Mouse (Mus musculus): ENCODE data around the gene Trim14.
"Not testable (repeated sequence)": the region's sequence is repeated elsewhere in the genome, so short reads cannot be mapped to it uniquely, and the experiment has no call there.

Trim14 gene

DNA sequence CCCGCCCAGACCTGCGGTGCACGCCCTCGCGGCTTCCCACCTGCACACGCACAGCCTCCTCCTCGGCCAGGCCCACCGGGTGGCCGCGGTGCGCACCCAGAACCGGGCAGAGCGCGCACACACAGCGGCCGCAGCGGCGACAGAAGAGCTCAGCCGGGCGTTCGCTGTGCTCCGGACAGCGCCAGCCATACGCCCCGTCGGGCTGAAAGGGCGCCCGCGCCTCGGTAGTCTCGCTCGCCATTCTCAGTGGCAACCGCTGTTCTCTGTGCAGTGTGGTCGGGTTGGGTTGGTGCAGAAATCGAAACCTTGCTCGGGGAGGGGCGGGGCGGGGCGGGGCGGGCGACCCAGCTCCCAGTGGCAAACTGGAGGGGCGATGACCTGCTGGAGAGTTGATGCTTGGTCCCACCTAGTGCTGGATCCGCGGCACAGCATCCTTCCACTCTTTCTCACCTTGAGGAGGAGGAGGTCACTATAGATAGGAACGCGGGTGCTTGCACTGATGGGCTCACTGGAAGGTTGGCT, at the start of gene Trim14:
Gene Trim14, minus strand, starts transcription at position 302 of the 522 bp plus-strand sequence.
- in situ Hi-C loops (cut with MboI, MseI), result no loop called here

DNA sequence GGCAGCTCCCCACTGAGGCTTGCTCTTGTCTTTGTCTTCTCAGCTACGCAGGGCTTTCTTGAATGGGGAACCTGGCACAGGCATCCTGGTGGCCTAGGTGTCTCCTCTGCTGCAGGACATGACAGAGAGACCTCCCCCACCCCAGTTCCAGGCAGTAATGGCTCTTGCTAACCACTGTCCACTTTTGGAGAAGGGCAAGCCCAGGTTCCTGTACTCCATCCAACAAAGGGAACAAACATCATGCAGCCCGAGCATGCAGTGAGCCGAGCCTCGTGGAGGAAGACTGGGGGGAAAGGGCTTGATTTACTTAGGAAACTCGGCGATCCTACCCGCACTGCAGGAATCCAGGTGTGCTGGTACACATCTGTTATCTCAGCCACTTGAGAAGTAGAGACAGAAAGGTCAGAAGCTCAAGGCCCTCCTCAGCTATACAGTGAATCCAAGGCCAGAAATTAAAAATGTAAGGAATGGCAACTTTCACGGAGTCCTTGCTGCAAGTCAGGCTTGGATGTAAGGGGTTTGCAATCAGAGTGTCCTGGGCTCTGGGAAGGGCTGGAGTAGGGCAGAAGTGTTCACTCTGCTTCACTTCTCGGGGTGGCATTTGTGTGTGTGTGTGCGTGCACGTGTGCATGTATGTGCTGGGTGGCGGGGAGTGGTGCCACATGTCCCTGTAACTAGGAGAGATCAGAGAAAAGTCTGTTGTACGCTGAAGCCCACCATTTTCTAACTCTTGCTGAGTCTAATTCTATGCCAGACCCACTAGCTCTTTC, 49.3 kb upstream of the Trim14 start:
- in situ Hi-C loops (cut with MboI, MseI), result no loop called here

DNA sequence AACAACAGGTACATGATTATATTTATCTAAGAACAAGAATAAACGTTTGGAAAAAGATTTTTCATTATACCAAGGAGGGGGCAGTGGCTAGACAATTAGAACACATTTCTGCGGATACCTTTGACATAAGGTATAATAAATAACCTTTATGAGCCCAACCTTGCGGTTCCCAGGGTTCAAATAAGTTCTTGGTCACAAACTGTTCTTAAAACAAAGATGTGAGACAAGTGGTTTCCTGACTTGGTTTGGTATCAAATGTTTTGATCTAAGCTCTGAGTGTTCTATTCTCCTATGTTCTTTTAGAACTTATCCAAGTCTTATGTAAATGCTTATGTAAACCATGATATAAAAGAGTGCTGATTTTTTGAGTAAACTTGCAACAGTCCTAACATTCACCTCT, 48.6 kb upstream of the Trim14 start:
- in situ Hi-C loops (cut with MboI, MseI), result not testable (repeated sequence)

DNA sequence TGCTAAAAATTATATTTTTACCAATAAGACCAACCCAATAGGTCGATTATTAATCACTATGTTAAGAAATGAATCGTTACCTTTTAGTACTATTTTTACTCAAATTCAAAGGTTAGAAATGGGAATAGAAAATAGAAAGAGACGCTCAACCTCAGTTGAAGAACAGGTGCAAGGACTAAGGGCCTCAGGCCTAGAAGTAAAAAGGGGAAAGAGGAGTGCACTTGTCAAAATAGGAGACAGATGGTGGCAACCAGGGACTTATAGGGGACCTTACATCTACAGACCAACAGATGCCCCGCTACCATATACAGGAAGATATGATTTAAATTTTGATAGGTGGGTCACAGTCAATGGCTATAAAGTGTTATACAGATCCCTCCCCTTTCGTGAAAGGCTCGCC, 48.1 kb upstream of the Trim14 start:
- in situ Hi-C loops (cut with MboI, MseI), result not testable (repeated sequence)

DNA sequence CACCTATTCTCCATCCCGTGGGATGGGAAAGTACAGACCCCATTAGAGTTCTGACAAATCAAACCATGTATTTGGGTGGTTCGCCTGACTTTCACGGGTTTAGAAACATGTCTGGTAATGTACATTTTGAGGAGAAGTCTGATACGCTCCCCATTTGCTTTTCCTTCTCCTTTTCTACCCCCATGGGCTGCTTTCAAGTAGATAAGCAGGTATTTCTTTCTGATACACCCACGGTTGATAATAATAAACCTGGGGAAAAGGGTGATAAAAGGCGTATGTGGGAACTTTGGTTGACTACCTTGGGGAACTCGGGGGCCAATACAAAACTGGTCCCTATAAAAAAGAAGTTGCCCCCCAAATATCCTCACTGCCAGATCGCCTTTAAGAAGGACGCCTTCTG, 46.1 kb upstream of the Trim14 start:
- in situ Hi-C loops (cut with MboI, MseI), result not testable (repeated sequence)

DNA sequence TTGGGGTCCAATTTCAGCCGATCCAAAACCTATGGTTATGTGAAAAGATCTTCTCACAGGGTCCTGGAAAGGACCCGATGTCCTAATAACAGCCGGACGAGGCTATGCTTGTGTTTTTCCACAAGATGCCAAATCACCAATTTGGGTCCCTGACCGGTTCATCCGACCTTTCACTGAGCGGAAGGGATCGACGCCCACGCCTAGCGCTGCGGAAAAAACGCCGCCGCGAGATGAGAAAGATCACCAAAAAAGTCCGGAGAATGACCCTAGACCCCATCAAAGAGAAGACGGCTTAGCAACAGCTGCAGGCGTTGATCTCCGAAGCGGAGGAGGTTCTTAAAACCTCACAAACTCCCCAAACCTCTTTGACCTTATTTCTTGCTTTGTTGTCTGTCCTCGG, 45.6 kb upstream of the Trim14 start:
- in situ Hi-C loops (cut with MboI, MseI), result not testable (repeated sequence)

DNA sequence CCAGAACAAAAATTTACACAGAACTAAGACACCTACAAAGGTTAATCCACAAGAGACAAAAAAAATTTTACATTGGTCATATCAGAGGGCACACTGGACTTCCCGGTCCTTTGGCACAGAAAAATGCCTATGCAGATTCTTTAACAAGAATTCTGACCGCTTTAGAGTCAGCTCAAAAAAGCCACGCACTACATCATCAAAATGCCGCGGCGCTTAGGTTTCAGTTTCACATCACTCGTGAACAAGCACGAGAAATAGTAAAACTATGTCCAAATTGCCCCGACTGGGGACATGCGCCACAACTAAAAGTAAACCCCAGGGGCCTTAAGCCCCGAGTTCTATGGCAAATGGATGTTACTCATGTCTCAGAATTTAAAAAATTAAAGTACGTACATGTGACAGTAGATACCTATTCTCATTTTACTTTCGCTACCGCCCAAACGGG, 44.9 kb upstream of the Trim14 start:
- in situ Hi-C loops (cut with MboI, MseI), result not testable (repeated sequence)

DNA sequence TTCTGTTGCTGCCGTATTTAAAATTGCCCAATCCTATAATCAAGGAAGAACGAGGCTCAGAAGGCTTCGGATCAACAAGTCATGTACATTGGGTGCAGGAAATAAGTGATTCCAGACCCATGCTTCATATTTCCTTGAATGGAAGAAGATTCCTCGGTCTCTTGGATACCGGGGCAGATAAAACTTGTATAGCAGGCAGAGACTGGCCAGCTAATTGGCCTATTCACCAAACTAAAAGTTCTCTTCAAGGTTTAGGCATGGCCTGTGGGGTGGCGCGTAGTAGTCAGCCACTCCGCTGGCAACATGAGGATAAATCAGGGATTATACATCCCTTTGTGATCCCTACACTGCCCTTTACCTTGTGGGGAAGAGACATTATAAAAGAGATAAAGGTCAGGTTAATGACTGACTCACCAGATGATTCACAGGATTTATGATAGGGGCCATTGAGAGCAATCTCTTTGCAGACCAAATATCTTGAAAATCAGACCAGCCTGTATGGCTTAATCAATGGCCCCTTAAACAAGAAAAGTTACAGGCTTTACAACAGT, 42.9 kb upstream of the Trim14 start:
- in situ Hi-C loops (cut with MboI, MseI), result not testable (repeated sequence)

DNA sequence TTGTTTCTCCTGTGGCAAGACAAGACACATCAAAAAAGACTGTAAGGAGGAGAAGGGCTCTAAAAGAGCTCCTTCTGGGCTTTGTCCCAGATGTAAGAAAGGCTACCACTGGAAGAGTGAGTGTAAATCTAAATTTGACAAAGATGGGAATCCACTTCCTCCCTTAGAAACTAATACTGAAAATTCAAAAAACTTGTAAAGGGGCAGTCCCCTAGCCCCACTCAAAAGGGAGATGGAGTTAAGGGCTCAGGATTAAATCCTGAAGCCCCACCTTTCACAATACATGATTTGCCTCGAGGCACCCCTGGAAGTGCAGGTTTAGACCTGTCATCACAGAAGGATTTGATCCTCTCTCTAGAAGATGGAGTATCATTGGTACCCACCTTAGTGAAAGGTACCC, 42.3 kb upstream of the Trim14 start:
- in situ Hi-C loops (cut with MboI, MseI), result no loop called here

DNA sequence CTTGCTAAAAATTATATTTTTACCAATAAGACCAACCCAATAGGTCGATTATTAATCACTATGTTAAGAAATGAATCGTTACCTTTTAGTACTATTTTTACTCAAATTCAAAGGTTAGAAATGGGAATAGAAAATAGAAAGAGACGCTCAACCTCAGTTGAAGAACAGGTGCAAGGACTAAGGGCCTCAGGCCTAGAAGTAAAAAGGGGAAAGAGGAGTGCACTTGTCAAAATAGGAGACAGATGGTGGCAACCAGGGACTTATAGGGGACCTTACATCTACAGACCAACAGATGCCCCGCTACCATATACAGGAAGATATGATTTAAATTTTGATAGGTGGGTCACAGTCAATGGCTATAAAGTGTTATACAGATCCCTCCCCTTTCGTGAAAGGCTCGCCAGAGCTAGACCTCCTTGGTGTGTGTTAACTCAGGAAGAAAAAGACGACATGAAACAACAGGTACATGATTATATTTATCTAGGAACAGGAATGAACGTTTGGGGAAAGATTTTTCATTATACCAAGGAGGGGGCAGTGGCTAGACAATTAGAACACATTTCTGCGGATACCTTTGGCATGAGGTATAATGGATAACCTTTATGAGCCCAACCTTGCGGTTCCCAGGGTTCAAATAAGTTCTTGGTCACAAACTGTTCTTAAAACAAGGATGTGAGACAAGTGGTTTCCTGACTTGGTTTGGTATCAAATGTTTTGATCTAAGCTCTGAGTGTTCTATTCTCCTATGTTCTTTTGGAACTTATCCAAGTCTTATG, 39.8 kb upstream of the Trim14 start:
- in situ Hi-C loops (cut with MboI, MseI), result not testable (repeated sequence)

DNA sequence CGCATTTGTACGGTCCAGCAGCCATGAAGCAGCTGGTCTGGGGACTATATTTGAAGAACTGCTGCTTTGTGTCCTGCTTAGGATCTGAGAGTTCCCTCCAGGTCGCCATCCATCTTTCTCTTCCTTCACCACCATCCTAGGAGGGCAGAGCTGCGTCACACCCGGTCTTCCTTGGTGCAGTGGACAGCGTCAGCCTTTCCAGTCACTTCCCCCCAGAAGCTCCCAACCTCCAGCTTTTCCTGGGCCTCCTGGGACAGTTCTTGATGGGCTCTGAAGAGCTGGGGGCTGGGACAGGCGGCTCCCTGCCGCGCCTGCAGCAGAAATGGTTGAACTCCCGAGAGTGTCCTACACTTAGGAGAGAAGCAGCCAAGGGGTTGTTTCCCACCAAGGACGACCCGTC, 38.9 kb upstream of the Trim14 start:
- in situ Hi-C loops (cut with MboI, MseI), result no loop called here

DNA sequence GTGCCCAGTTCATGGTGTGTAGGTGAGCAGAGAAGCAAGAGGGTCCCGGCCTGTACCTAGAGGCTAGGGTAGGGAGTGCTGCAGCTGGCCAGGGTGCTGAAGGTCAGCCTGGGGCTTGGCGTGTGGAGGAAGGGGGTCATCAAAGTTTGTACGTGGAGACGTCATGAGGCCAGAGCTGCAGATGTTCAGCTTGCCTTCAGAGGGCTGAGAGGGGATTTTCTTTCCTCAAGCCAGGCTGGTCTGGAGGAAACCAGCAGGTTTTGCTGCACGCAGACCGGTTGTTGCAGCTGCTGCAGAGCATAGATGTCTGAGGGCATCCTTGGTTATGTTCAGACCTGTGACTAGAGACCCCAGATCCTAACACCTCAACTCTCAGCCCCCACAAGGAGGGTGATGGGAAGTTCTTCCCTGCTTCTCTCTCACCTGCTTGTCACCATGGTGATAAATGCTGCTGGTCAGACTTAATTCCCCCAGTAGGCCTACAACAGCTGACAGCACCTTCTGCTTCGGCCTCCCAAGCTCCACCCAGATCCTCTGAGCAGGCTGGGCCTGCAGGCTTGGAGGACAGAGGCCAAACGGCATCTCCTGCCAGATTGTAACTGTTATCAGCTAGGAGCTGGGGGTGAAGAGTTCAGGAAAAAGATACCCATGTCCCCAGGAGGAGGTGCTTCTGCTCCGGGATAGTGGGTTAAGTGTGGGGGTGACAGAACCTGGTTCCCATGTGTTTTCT, 38.2 kb upstream of the Trim14 start:
- in situ Hi-C loops (cut with MboI, MseI), result no loop called here

DNA sequence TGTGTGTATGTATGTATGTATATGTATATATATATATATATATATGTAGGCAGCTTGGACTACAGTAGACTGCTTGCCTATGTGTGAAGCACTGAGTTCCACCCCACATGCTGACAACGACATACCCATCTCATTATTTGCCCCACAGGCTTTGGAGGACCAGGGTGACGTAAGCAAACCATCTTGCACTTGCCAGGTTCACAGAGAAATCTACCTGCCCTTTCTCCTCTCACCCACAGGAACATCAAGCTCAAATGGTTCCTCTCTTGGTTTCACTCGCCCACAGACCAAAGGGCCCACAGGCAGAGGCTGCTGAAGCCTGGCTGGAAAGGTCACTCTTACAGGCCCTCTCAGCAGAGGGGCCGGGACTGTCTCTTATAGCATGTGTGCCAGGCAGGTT, 36.7 kb upstream of the Trim14 start:
- in situ Hi-C loops (cut with MboI, MseI), result no loop called here

DNA sequence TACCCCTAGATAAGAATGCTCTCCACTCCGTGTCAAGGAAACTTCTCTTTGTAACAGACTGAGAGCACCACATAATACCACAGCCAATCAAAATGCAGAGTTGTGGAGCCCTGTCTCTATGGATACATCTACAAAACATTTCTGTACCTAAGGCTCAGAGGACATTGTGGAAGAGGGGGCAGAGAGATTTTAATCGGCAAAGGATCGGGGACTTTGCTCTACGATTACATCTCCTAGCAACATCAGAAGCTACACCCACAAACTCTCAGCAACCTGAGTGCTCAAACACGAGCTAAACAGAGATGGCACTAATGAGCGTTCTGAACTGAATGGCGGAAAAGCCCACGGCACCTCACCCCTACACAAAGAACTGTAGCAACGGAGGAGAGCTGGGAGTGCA, 35.8 kb upstream of the Trim14 start:
- in situ Hi-C loops (cut with MboI, MseI), result no loop called here

DNA sequence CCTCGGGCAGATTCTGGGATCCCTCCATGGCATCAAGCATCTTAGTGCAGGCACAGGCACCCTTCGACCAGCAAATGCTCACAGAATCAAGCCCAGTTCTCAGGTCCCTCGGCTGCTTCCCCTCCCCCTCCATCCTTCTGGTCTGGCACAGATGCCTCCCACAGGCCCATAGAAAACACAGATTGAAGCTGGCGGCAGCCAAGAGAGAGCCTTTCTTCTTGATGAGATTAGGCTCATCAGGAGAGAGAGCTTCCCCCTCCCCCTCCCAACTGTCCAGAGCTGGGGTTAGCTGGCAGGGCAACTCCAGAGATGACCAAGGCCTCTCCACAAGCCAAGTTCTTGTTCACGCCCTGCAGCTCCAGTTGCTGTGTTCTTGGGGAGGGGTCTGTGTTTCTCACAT, 33.7 kb upstream of the Trim14 start:
- in situ Hi-C loops (cut with MboI, MseI), result no loop called here

DNA sequence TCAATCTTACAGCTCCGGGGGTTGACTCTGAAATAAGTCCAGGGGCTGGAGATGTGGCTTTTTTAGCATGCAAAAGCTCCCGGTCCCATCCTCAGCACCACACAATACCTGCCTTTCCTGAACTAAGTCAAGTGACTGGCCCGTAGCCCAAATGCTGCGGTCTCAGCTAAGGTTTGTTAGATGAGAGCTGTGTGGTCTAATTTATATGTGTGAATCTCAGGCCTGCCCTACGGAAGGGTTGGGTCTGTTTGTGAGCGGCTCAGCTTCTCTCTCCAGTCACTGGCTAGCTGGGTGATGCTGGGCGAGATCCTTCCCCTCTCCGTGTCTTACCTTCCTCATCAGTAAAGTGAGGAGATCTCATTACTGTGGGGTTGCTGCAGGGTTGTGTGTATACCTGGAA, 32.2 kb upstream of the Trim14 start:
- in situ Hi-C loops (cut with MboI, MseI), result no loop called here

DNA sequence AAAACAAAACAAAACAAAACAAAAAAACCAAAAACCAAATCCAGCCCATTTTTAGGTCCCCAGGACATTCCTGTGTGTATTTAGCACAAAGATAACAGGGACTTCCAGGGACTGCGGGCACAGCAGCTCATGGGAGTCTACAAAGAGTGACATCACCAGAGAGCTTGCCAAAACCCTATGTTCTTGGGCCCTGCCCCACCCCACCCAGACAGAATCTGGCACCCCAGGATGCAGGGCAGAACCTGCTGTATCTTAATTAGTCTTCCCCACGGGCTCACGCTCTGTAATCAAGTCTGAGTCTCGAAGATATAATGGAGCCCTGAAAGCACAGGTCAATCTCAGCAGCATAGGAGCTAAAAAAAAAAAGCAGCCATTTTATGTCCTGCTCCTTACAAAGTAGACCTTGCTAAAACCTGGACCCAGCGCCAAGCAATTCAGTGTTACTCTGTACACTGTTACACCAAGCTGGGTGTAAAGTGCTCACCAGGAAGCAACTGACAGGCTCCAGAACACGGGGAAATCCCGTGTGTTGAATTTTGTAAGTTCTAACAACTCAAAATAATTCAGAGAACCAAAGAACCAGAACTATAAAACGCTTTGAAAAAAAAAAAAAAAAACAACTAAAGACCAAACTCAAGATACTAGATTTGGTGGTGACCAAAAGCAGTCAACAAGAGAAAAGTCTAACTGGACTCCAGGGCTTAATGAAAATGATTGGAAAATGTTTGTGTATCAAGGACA, 31.2 kb upstream of the Trim14 start:
- in situ Hi-C loops (cut with MboI, MseI), result no loop called here

DNA sequence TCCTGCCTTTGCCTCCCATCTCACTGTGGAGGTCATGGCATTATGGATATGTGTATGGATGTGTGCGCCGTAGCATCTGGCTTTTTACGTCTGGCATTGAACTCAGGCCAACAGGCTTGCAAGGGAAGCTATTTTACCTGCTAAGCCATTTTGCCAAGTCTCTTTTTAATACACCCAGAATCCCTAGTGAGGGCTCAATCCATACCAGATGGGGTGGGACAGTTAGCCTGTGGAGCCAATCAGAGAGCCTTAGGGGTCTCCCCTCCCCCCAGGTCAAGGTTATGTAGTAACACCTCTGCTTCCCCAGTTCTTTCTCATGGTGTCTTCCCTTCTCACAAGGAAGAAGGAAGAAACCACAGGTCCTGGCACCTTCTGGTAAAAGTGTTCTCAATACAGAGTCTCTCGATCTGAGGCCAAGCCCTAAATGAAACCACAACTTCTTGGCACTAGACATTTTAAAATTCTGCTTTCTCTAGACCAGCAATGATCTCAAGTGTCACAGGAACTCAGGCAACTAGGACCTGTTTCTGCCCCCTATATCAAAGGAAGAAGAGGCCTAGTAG, 29.5 kb upstream of the Trim14 start:
- in situ Hi-C loops (cut with MboI, MseI), result no loop called here

DNA sequence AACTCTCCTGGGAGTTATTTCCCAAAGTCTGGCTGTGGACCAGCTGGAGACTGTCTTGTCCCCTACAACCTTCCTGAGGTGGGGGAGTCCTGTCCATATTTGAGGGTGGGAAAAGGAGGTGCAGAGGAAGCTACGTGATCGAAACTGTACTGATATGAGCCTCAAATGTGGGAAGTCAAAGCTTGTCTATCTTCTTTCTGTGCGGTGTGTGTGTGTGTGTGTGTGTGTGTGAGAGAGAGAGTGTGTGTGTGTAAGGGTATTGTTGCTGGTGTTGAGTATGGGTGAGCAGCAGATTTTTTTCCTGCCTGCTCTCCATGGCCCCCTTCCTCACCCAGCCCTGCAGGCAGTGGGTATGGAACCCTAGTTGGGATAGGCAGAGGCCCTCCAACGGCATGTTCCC, 28.3 kb upstream of the Trim14 start:
- in situ Hi-C loops (cut with MboI, MseI), result no loop called here

DNA sequence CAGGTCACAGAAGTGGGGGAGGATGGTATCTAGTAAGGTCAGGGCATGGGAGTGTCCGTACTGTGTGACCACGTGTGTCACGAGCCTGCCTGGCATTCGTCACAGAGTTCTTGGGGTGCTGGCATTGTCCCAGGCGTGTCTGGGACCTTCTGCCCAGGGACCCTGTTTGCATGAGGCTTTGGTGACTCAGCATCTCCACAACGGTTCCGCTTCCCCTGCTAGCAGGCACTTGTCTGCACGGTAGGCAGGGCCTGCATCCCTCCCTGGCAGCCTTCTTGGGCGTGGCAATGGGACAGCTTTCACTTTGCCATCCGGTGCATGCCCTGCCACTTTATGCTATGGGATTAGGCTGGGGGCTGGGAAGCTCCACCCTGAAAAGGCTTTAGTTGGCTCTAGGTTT, 27.9 kb upstream of the Trim14 start:
- in situ Hi-C loops (cut with MboI, MseI), result no loop called here

DNA sequence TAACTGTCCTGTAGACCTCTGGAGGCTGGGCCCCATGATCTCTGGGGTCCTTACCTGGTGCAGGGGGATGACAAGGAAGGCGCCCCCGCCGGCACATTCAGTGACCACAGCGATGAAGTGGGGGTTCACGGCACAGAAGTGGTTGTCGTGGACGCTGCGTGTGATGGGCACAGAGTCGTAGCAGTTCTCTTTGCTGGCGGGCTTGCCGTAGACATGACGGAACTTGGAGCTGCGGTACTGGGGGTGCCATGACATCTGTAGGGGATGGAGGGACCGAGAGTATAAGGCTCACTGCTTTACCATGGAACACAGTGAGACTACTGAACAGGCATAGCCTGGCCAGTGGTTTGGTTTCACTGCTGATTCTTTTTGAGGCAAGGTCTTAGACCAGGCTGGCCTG, 26.9 kb upstream of the Trim14 start:
- in situ Hi-C loops (cut with MboI, MseI), result no loop called here
